Mouse (Mus musculus) T-helper 1 cell (primary cell): ENCODE data around the gene Tcaim.

Source experiments
- in situ Hi-C: fragments of 300-600 bp; cut with MboI, MseI; formaldehyde crosslinking; loops from one replicate; pipeline ENCODE4 v1.15.1; 2025; ENCODE audit warnings: high pct_unique_total_duplicates

Tcaim gene

GRCm38 (mm10) chr9:122805053-122805844 is at the start of gene Tcaim:
Gene Tcaim (plus strand): TSS chr9:122805539.
- in situ Hi-C loops = loop anchor here (5.0 kb wide), 1 partner anchor 82 kb away; the partner anchor contains the start of gene Zkscan7

- in situ Hi-C loops = no loop called here
Measured at GRCm38 (mm10) chr9:122757614-122758013, 47.7 kb upstream of the Tcaim start.

- in situ Hi-C loops = no loop called here
Measured at GRCm38 (mm10) chr9:122760111-122760510, 45.2 kb upstream of the Tcaim start.

GRCm38 (mm10) chr9:122785231-122785630 is 20.1 kb upstream of the Tcaim start:
- in situ Hi-C loops = loop anchor here (5.0 kb wide), 1 partner anchor 53 kb away; no protein-coding TSS in a partner anchor

- in situ Hi-C loops = loop anchor here (5.0 kb wide), 1 partner anchor 54 kb away; no protein-coding TSS in a partner anchor
Measured at GRCm38 (mm10) chr9:122786534-122786933, 18.8 kb upstream of the Tcaim start.

- in situ Hi-C loops = loop anchor here (5.0 kb wide), 1 partner anchor 81 kb away; the partner anchor contains the start of gene Zkscan7
Measured at GRCm38 (mm10) chr9:122805845-122806341, 554 bp downstream of the Tcaim start.

GRCm38 (mm10) chr9:122807186-122807585 is 1.8 kb downstream of the Tcaim start:
- in situ Hi-C loops = loop anchor here (5.0 kb wide), 1 partner anchor 80 kb away; the partner anchor contains the start of gene Zkscan7

GRCm38 (mm10) chr9:122810212-122810611 is 4.9 kb downstream of the Tcaim start:
- in situ Hi-C loops = no loop called here

- in situ Hi-C loops = no loop called here
Measured at GRCm38 (mm10) chr9:122812386-122812785, 7.0 kb downstream of the Tcaim start.

GRCm38 (mm10) chr9:122814775-122815174 is 9.4 kb downstream of the Tcaim start:
- in situ Hi-C loops = no loop called here

- in situ Hi-C loops = no loop called here
Measured at GRCm38 (mm10) chr9:122815239-122815851, 10.0 kb downstream of the Tcaim start.

- in situ Hi-C loops = no loop called here
Measured at GRCm38 (mm10) chr9:122823374-122824017, 18.2 kb downstream of the Tcaim start.

- in situ Hi-C loops = no loop called here
Measured at GRCm38 (mm10) chr9:122826743-122827142, 21.4 kb downstream of the Tcaim start.

- in situ Hi-C loops = no loop called here
Measured at GRCm38 (mm10) chr9:122829826-122830380, 24.6 kb downstream of the Tcaim start.

GRCm38 (mm10) chr9:122836126-122836525 is 30.8 kb downstream of the Tcaim start:
- in situ Hi-C loops = no loop called here

- in situ Hi-C loops = no loop called here
Measured at GRCm38 (mm10) chr9:122836790-122837189, 31.5 kb downstream of the Tcaim start.

- in situ Hi-C loops = no loop called here
Measured at GRCm38 (mm10) chr9:122837216-122837615, 31.9 kb downstream of the Tcaim start.

- in situ Hi-C loops = no loop called here
Measured at GRCm38 (mm10) chr9:122837680-122838079, 32.3 kb downstream of the Tcaim start.

- in situ Hi-C loops = no loop called here
Measured at GRCm38 (mm10) chr9:122843760-122844159, 38.4 kb downstream of the Tcaim start, which contains the start of gene Gm35549. Gene Gm35549 (minus strand): TSS chr9:122844035.

GRCm38 (mm10) chr9:122845621-122846020 is 40.3 kb downstream of the Tcaim start:
- in situ Hi-C loops = no loop called here

GRCm38 (mm10) chr9:122846156-122846555 is 40.8 kb downstream of the Tcaim start:
- in situ Hi-C loops = no loop called here
